Mouse (Mus musculus) MEL (cell line): ENCODE measurements at regions not wholly inside any gene's neighbourhood (a gene's known extent, or its start where the extent isn't known, plus 50 kb on each side); places are given as distances from the start of the nearest gene placed in this dataset.

Experiments used
- CHD2 ChIP-seq: IDR thresholded peaks from 2 replicates; pipeline ENCODE4 v1.6.1; 2011; ENCODE audit warnings: low read length, improper control_type of control experiment
- CTCF ChIP-seq, 3 experiments: IDR thresholded peaks in 2 of 3; conservative IDR thresholded peaks in 1 of 3; 2 replicates each; pipeline ENCODE4 v1.5.1; 2011 to 2012; ENCODE audit warnings: low read length in 3 of 3, low read depth in 2 of 3, mild to moderate bottlenecking in 2 of 3, improper control_type of control experiment in 1 of 3, inconsistent platforms in 1 of 3, mixed read lengths in 1 of 3, moderate library complexity in 1 of 3; ENCODE audit not compliant: control insufficient read depth in 1 of 3, insufficient read depth in 1 of 3, poor library complexity in 1 of 3, severe bottlenecking in 1 of 3
- EP300 ChIP-seq, 2 experiments: IDR thresholded peaks; 2 replicates each; pipeline ENCODE4 v1.6.1; 2011; ENCODE audit warnings: improper control_type of control experiment in 2 of 2, low read length in 2 of 2, low read depth in 1 of 2, mild to moderate bottlenecking in 1 of 2
- GATA1 ChIP-seq: IDR thresholded peaks from 2 replicates; pipeline ENCODE4 v1.6.1; 2011; ENCODE audit warnings: low read depth, low read length, improper control_type of control experiment
- JUND ChIP-seq: IDR thresholded peaks from 2 replicates; pipeline ENCODE4 v1.6.1; 2011; ENCODE audit warnings: low read depth, mild to moderate bottlenecking, improper control_type of control experiment, low read length
- MAX ChIP-seq: IDR thresholded peaks from 2 replicates; pipeline ENCODE4 v1.6.1; 2011; ENCODE audit warnings: low read length, improper control_type of control experiment
- MEF2A ChIP-seq: IDR thresholded peaks from 2 replicates; pipeline ENCODE4 v1.6.1; 2014; ENCODE audit warnings: low read depth, mild to moderate bottlenecking, inconsistent platforms, low read length, improper control_type of control experiment; ENCODE audit not compliant: poor library complexity, insufficient replicate concordance, severe bottlenecking; ENCODE audit errors: extremely low read depth
- MYC ChIP-seq: IDR thresholded peaks from 2 replicates; pipeline ENCODE4 v1.6.1; 2011; ENCODE audit warnings: low read depth, mild to moderate bottlenecking, low read length, improper control_type of control experiment, moderate library complexity
- POLR2A ChIP-seq, 2 experiments: IDR thresholded peaks; 2 replicates each; pipeline ENCODE4 v1.6.1; 2011 to 2012; ENCODE audit warnings: low read length in 2 of 2, mild to moderate bottlenecking in 2 of 2, control low read depth in 1 of 2, improper control_type of control experiment in 1 of 2, low read depth in 1 of 2, moderate library complexity in 1 of 2; ENCODE audit not compliant: control insufficient read depth in 1 of 2, insufficient read depth in 1 of 2, poor library complexity in 1 of 2
- RCOR1 ChIP-seq: IDR thresholded peaks from 2 replicates; pipeline ENCODE4 v1.6.1; 2012; ENCODE audit warnings: low read depth, mild to moderate bottlenecking, inconsistent platforms, low read length, improper control_type of control experiment
- SMC3 ChIP-seq: IDR thresholded peaks from 2 replicates; pipeline ENCODE4 v1.6.1; 2011; ENCODE audit warnings: low read depth, low read length, improper control_type of control experiment
- ZMIZ1 ChIP-seq: IDR thresholded peaks from 2 replicates; pipeline ENCODE4 v1.6.1; 2012; ENCODE audit warnings: low read depth, mild to moderate bottlenecking, inconsistent platforms, low read length, improper control_type of control experiment, moderate library complexity
- ZNF384 ChIP-seq: IDR thresholded peaks from 2 replicates; pipeline ENCODE4 v1.6.1; 2012; ENCODE audit warnings: low read depth, mild to moderate bottlenecking, inconsistent platforms, low read length, improper control_type of control experiment

DNA sequence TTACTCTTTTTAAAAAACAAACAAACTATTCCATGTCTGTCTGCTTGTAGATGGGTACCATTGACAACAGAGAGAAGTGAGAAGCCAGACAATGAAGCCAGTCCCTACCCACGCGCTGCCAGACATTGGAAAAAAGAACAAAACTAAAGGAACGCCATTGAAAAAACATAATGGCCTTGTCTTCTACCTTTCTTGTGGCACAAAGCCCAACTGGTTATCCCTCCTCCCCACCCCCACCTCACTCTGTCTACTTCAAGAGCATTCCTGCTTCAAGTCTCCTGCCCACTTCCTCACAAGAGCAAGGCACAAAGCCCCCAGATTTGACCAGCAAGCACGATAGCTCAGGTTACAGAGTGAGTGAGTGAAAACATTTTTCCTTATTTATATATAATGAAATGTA lies 355.6 kb upstream of the Plxna2 start:
- TF ChIP-seq CTCF (IDR thresholded peaks at IDR 0.05 in 2 of 3, conservative IDR thresholded peaks at IDR 0.05 in 1 of 3; ENCODE audit: control insufficient read depth in 1 of 3, insufficient read depth in 1 of 3, low read depth in 2 of 3, low read length in 3 of 3, poor library complexity in 1 of 3, severe bottlenecking in 1 of 3) (no peak), CHD2 (no peak), EP300 (IDR thresholded peaks at IDR 0.05; ENCODE audit: low read depth in 1 of 2, low read length in 2 of 2) (no peak), JUND (no peak), GATA1 (no peak), POLR2A (IDR thresholded peaks at IDR 0.05; ENCODE audit: control insufficient read depth in 1 of 2, insufficient read depth in 1 of 2, low read depth in 1 of 2, low read length in 2 of 2, poor library complexity in 1 of 2) (no peak), SMC3 (no peak), ZMIZ1 (no peak), ZNF384 (no peak), RCOR1 (no peak), MAX (no peak), MYC (no peak), MEF2A (no peak)
